Mouse (Mus musculus): ENCODE data around the gene Hsdl1. TPM values are rescaled to one million over a fixed set of nuclear protein-coding genes. Genes with fewer than 3 reads are reported as not detected.

Gene Hsdl1
- polyA plus RNA-seq, 1 experiment = 11.0 TPM

DNA sequence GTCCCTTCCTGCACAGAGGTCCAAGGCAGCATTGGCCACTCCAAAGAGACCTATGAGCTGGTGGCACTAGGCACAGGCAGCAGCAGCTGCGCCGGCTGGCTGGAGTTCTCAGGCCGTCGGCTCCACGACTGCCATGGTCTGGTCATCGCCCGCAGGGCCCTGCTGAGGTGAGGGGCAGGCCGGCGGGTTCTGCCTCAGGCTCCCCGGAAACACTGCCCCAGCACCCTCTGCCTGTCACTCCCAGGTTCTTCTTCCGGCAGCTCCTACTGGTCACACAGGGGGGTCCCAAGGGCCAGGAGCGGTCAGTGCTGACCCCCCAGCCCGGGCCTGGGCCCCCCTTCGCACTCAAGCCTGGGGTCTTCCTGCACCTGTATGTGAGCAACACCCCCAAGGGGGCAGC lies 40.1 kb upstream of the Hsdl1 start:
- TF ChIP-seq USF1 (IDR thresholded peaks at IDR 0.05; ENCODE audit: low read depth) (no peak), MYOG (IDR thresholded peaks at IDR 0.05; ENCODE audit: control insufficient read depth, extremely low read depth, insufficient read length) (no peak), MYOD1 (IDR thresholded peaks at IDR 0.05; ENCODE audit: control insufficient read depth, insufficient read length, low read depth) (no peak), CEBPB (IDR thresholded peaks at IDR 0.05; ENCODE audit: low read depth) (no peak), FOSL1 (IDR thresholded peaks at IDR 0.05; ENCODE audit: insufficient read depth, low read length, poor library complexity, severe bottlenecking) (no peak)
- H3K36me3 ChIP-seq (ENCODE audit: control insufficient read depth, insufficient read depth) = no peaks in the 10 kb centered on the region
- H3K79me2 ChIP-seq (ENCODE audit: control insufficient read depth, insufficient read depth) = no peaks in the 10 kb centered on the region
- H3K4me3 ChIP-seq (ENCODE audit: insufficient read depth, poor library complexity, severe bottlenecking) = no peak overlapping the region
- H3K79me3 ChIP-seq (ENCODE audit: low read depth) = no peaks in the 10 kb centered on the region
- H3K27me3 ChIP-seq (ENCODE audit: control insufficient read depth, insufficient read depth, insufficient read length) = peaks cover 70% of the 10 kb centered on the region
- H3ac ChIP-seq (ENCODE audit: control insufficient read depth, insufficient read length, low read depth) = no peak overlapping the region

DNA sequence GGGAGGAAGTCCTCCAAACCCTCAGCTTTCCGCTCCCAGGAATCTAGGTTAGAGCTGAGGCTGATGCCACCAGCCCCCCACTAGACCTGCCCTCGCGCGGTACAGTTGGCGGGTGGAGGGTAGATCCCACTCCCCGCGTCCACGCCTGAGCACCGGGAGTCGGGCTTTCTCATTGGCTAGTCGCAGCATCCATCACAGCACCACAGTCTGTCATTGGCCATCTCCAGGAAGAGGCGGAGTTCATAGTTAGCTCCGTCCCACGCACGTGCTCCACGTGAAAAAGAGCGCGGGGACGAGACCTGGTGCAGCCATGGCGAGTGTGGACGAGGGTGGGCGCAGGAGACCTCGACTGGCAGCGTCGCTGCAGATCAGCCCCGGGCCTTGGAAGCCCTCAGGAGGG lies 37.5 kb upstream of the Hsdl1 start, which contains the start of gene Adad2:
TSS of gene Adad2 (plus strand) at position 277 of the 400 bp plus-strand sequence.
- Histone ChIP-seq H3K27me3 (ENCODE audit: control insufficient read depth, insufficient read depth, insufficient read length) (peaks cover 53% of the 10 kb centered on the region), H3K79me3 (ENCODE audit: low read depth) (no peaks in the 10 kb centered on the region), H3K79me2 (ENCODE audit: control insufficient read depth, insufficient read depth) (no peaks in the 10 kb centered on the region), H3K36me3 (ENCODE audit: control insufficient read depth, insufficient read depth) (no peaks in the 10 kb centered on the region), H3K4me3 (ENCODE audit: insufficient read depth, poor library complexity, severe bottlenecking) (no peak within 1 kb of the TSS), H3ac (ENCODE audit: control insufficient read depth, insufficient read length, low read depth) (no peak within 1 kb of the TSS)
- no peak for TF ChIP-seq USF1 (IDR thresholded peaks at IDR 0.05; ENCODE audit: low read depth)
- TF ChIP-seq MYOD1 (IDR thresholded peaks at IDR 0.05; ENCODE audit: control insufficient read depth, insufficient read length, low read depth) = no peak
- no peak for TF ChIP-seq CTCF (IDR thresholded peaks at IDR 0.05; ENCODE audit: control insufficient read depth, insufficient read depth, insufficient read length)
- TF ChIP-seq FOSL1 (IDR thresholded peaks at IDR 0.05; ENCODE audit: insufficient read depth, low read length, poor library complexity, severe bottlenecking) = no peak
- TF ChIP-seq MYOG (IDR thresholded peaks at IDR 0.05; ENCODE audit: control insufficient read depth, extremely low read depth, insufficient read length) = no peak
- no peak for TF ChIP-seq MAX (IDR thresholded peaks at IDR 0.05)
- no peak for TF ChIP-seq CEBPB (IDR thresholded peaks at IDR 0.05; ENCODE audit: low read depth)

DNA sequence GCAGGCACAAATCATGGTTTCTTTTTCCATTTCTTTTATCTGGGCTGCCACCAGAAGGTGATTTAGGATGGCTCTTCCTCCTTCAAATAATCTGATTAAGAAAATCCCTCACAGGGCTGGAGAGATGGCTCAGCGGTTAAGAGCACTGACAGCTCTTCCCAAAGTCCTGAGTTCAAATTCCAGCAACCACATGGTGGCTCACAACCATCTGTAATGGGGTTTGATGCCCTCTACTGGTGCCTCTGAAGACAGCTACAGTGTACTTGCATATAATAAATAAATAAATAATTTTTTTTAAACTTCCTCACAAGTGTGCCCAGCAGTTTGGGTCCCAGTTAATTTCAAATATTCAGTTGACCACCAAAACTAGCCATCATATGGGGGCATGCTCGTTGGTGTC lies 31.2 kb upstream of the Hsdl1 start:
- H3K36me3 ChIP-seq (ENCODE audit: control insufficient read depth, insufficient read depth) = peaks cover under 1% of the 10 kb centered on the region
- peaks cover 4% of the 10 kb centered on the region for H3K79me3 ChIP-seq (ENCODE audit: low read depth)
- no peak overlapping the region for H3ac ChIP-seq (ENCODE audit: control insufficient read depth, insufficient read length, low read depth)
- no peak for TF ChIP-seq MAX (IDR thresholded peaks at IDR 0.05)
- no peak for TF ChIP-seq MYOD1 (IDR thresholded peaks at IDR 0.05; ENCODE audit: control insufficient read depth, insufficient read length, low read depth)
- no peak for TF ChIP-seq USF1 (IDR thresholded peaks at IDR 0.05; ENCODE audit: low read depth)
- TF ChIP-seq CEBPB (IDR thresholded peaks at IDR 0.05; ENCODE audit: low read depth) = no peak
- no peak for TF ChIP-seq CTCF (IDR thresholded peaks at IDR 0.05; ENCODE audit: control insufficient read depth, insufficient read depth, insufficient read length)
- TF ChIP-seq FOSL1 (IDR thresholded peaks at IDR 0.05; ENCODE audit: insufficient read depth, low read length, poor library complexity, severe bottlenecking) = no peak
- TF ChIP-seq MYOG (IDR thresholded peaks at IDR 0.05; ENCODE audit: control insufficient read depth, extremely low read depth, insufficient read length) = no peak
- peaks cover 14% of the 10 kb centered on the region for H3K79me2 ChIP-seq (ENCODE audit: control insufficient read depth, insufficient read depth)
- H3K4me3 ChIP-seq (ENCODE audit: insufficient read depth, poor library complexity, severe bottlenecking) = no peak overlapping the region
- H3K27me3 ChIP-seq (ENCODE audit: control insufficient read depth, insufficient read depth, insufficient read length) = no peaks in the 10 kb centered on the region

- Histone ChIP-seq H3K79me3 (ENCODE audit: low read depth) (peaks cover 4% of the 10 kb centered on the region), H3K79me2 (ENCODE audit: control insufficient read depth, insufficient read depth) (peaks cover 14% of the 10 kb centered on the region), H3K4me3 (ENCODE audit: insufficient read depth, poor library complexity, severe bottlenecking) (peak within 1 kb of the TSS; percentile 63), H3K36me3 (ENCODE audit: control insufficient read depth, insufficient read depth) (peaks cover 4% of the 10 kb centered on the region), H3ac (ENCODE audit: control insufficient read depth, insufficient read length, low read depth) (peak within 1 kb of the TSS; percentile 94), H3K27me3 (ENCODE audit: control insufficient read depth, insufficient read depth, insufficient read length) (no peaks in the 10 kb centered on the region)
- TF ChIP-seq MAX (IDR thresholded peaks at IDR 0.05) (peak; percentile 82), MYOD1 (IDR thresholded peaks at IDR 0.05; ENCODE audit: control insufficient read depth, insufficient read length, low read depth) (no peak), CTCF (IDR thresholded peaks at IDR 0.05; ENCODE audit: control insufficient read depth, insufficient read depth, insufficient read length) (peak; percentile 74), FOSL1 (IDR thresholded peaks at IDR 0.05; ENCODE audit: insufficient read depth, low read length, poor library complexity, severe bottlenecking) (no peak), USF1 (IDR thresholded peaks at IDR 0.05; ENCODE audit: low read depth) (no peak)
Measured at GRCm38 (mm10) chr8:119604996-119605395, 30.0 kb upstream of the Hsdl1 start, which contains the start of gene Taf1c. Taf1c (minus strand) TSS chr8:119605222.

DNA sequence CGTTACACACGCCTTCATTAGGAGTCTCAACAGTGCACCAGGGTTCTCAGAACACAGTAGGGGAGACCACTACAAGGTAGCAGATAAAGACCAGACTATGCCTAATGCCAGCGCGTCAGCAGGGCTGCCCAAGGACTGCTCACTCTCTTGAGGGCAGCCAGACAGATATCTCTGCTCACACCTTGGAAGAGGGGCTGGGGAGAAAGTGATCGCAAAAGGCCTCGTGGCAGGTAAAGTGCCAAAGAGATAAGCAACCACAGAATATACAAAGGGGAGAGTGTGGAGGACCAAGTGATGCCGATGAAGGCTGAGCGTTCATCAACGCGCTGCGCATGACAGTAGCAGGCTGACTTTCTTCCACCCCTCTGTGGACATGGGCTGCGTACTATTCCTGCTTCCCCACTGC lies 29.4 kb upstream of the Hsdl1 start:
- peaks cover 4% of the 10 kb centered on the region for H3K36me3 ChIP-seq (ENCODE audit: control insufficient read depth, insufficient read depth)
- peak overlapping the region; percentile 94 for H3ac ChIP-seq (ENCODE audit: control insufficient read depth, insufficient read length, low read depth)
- H3K27me3 ChIP-seq (ENCODE audit: control insufficient read depth, insufficient read depth, insufficient read length) = no peaks in the 10 kb centered on the region
- peaks cover 4% of the 10 kb centered on the region for H3K79me3 ChIP-seq (ENCODE audit: low read depth)
- H3K79me2 ChIP-seq (ENCODE audit: control insufficient read depth, insufficient read depth) = peaks cover 14% of the 10 kb centered on the region
- peak overlapping the region; percentile 63 for H3K4me3 ChIP-seq (ENCODE audit: insufficient read depth, poor library complexity, severe bottlenecking)
- TF ChIP-seq CTCF (IDR thresholded peaks at IDR 0.05; ENCODE audit: control insufficient read depth, insufficient read depth, insufficient read length) = no peak

- TF ChIP-seq MAX (IDR thresholded peaks at IDR 0.05) (no peak), MYOG (IDR thresholded peaks at IDR 0.05; ENCODE audit: control insufficient read depth, extremely low read depth, insufficient read length) (no peak), USF1 (IDR thresholded peaks at IDR 0.05; ENCODE audit: low read depth) (no peak), FOSL1 (IDR thresholded peaks at IDR 0.05; ENCODE audit: insufficient read depth, low read length, poor library complexity, severe bottlenecking) (no peak), CEBPB (IDR thresholded peaks at IDR 0.05; ENCODE audit: low read depth) (no peak), CTCF (IDR thresholded peaks at IDR 0.05; ENCODE audit: control insufficient read depth, insufficient read depth, insufficient read length) (no peak), MYOD1 (IDR thresholded peaks at IDR 0.05; ENCODE audit: control insufficient read depth, insufficient read length, low read depth) (no peak)
- no peaks in the 10 kb centered on the region for H3K27me3 ChIP-seq (ENCODE audit: control insufficient read depth, insufficient read depth, insufficient read length)
- peaks cover 14% of the 10 kb centered on the region for H3K79me2 ChIP-seq (ENCODE audit: control insufficient read depth, insufficient read depth)
- peaks cover 4% of the 10 kb centered on the region for H3K79me3 ChIP-seq (ENCODE audit: low read depth)
- no peak overlapping the region for H3ac ChIP-seq (ENCODE audit: control insufficient read depth, insufficient read length, low read depth)
- peaks cover 4% of the 10 kb centered on the region for H3K36me3 ChIP-seq (ENCODE audit: control insufficient read depth, insufficient read depth)
- H3K4me3 ChIP-seq (ENCODE audit: insufficient read depth, poor library complexity, severe bottlenecking) = no peak overlapping the region
Measured at GRCm38 (mm10) chr8:119603771-119604170, 28.8 kb upstream of the Hsdl1 start.
